Mouse (Mus musculus): Measurements from ENCODE around the gene Mfsd6l. TPM values are rescaled to one million over a fixed set of nuclear protein-coding genes. Genes with fewer than 3 reads are reported as not detected.
A peak's percentile ranks its signal among the peaks of the same experiment; 100 is the strongest.

Mfsd6l gene
- total and polyA plus RNA-seq, 3 experiments: 0.04 TPM; not detected in 2

DNA sequence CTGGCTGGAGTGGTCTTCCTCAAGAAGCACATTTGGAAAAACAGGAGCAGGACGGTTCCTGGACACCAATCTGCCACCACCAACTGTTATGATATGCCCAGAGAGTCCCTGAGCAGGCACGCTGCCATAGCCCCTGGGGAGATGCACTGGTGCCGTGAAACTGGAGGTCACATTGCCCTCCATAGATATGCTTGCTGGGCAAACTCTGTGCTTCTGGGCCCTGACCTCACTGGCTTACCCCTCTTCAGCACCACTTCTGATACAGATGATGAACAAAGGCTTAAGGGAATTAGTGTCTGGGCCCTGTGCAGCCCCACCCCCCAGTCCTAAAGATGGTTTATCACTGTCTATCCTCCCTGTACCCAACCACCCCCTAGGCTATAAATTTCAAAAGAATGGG, 37.3 kb downstream of the Mfsd6l start:
- H3K27me3 ChIP-seq (ENCODE audit: control insufficient read depth in 1 of 2, insufficient read depth in 2 of 2, low read length in 2 of 2): peaks cover 2 to 3% of the 10 kb centered on the region in 2 experiments; a peak in 3 of 4 replicates
- no peak for DNase-seq (ENCODE audit: low read depth, low spot score)
- H3K9me3 ChIP-seq (replicated peaks; ENCODE audit: insufficient read depth, low read length): no peaks in the 10 kb centered on the region
- no peaks in the 10 kb centered on the region for H3K79me2 ChIP-seq (ENCODE audit: control insufficient read depth, insufficient read depth, low read length, poor library complexity)
- H3K36me3 ChIP-seq (ENCODE audit: control insufficient read depth in 1 of 2, insufficient read depth in 2 of 2, low read length in 2 of 2): no peaks in the 10 kb centered on the region
- H3K9ac ChIP-seq (ENCODE audit: control insufficient read depth, low read depth, low read length, poor library complexity, severe bottlenecking): no peak overlapping the region
- H3K4me1 ChIP-seq (ENCODE audit: control insufficient read depth in 1 of 2, insufficient read depth in 2 of 2, low read length in 2 of 2): 0 out of 4 replicates have a peak, but pooled peaks cover 0 to 3% of the 10 kb centered on the region in 2 experiments
- no peak overlapping the region for H3K27ac ChIP-seq (ENCODE audit: control insufficient read depth, low read depth, low read length)
- TF ChIP-seq JUND (IDR thresholded peaks at IDR 0.05; ENCODE audit: low read depth, low read length): no peak
- no peak for TF ChIP-seq UBTF (IDR thresholded peaks at IDR 0.05; ENCODE audit: borderline replicate concordance, insufficient read depth, low read depth, low read length)
- no peak for TF ChIP-seq TCF12 (IDR thresholded peaks at IDR 0.05; ENCODE audit: low read depth, low read length)
- TF ChIP-seq BHLHE40 (IDR thresholded peaks at IDR 0.05; ENCODE audit: borderline replicate concordance, low read depth, low read length): no peak
- no peak for TF ChIP-seq RAD21 (IDR thresholded peaks at IDR 0.05; ENCODE audit: low read depth, low read length)
- TF ChIP-seq MEF2A (IDR thresholded peaks at IDR 0.05; ENCODE audit: extremely low read depth, insufficient replicate concordance, low read depth, low read length, poor library complexity, severe bottlenecking): no peak
- TF ChIP-seq ZNF384 (IDR thresholded peaks at IDR 0.05; ENCODE audit: low read depth, low read length): no peak
- TF ChIP-seq CHD2 (IDR thresholded peaks at IDR 0.05; ENCODE audit: low read length): no peak
- TF ChIP-seq SIN3A (IDR thresholded peaks at IDR 0.05; ENCODE audit: low read length): no peak
- TF ChIP-seq USF2 (IDR thresholded peaks at IDR 0.05; ENCODE audit: borderline replicate concordance in 1 of 2, insufficient read depth in 1 of 2, low read depth in 1 of 2, low read length in 2 of 2): no peak
- TF ChIP-seq SMC3 (IDR thresholded peaks at IDR 0.05; ENCODE audit: low read depth, low read length): no peak
- no peak for TF ChIP-seq HCFC1 (IDR thresholded peaks at IDR 0.05; ENCODE audit: low read depth, low read length)
- TF ChIP-seq MAX (IDR thresholded peaks at IDR 0.05; ENCODE audit: low read length): no peak
- TF ChIP-seq USF1 (IDR thresholded peaks at IDR 0.05; ENCODE audit: low read depth, low read length): no peak
- no peak for TF ChIP-seq TAL1 (IDR thresholded peaks at IDR 0.05; ENCODE audit: low read length)
- no peak for TF ChIP-seq MAZ (IDR thresholded peaks at IDR 0.05; ENCODE audit: low read depth, low read length)
- H3K4me3 ChIP-seq (ENCODE audit: control insufficient read depth in 1 of 2, insufficient read depth in 1 of 2, low read depth in 2 of 2, low read length in 2 of 2): no peak overlapping the region

DNA sequence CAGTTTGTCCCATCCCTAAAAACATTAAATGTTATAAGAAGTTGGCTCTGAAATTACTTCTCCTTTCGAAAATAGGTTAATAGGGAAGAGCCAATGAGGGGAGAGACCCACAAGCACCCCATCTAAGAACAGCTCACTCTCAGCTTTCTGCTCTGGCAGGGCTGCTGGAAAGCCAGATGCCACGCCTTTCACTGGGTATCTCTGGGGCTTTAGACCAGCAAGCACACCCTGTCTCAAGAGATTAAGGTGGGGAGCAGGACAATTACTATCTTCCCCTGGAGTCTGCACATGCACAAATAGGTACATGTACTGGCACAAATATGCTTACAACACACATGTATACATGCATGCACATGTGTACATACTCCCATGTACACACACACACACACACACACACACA, 41.9 kb downstream of the Mfsd6l start:
- Histone ChIP-seq H3K36me3 (ENCODE audit: control insufficient read depth in 1 of 2, insufficient read depth in 2 of 2, low read length in 2 of 2) (no peaks in the 10 kb centered on the region), H3K4me1 (ENCODE audit: control insufficient read depth in 1 of 2, insufficient read depth in 2 of 2, low read length in 2 of 2) (peaks cover 0 to 4% of the 10 kb centered on the region in 2 experiments; a peak in 1 of 4 replicates), H3K79me2 (ENCODE audit: control insufficient read depth, insufficient read depth, low read length, poor library complexity) (no peaks in the 10 kb centered on the region), H3K27ac (ENCODE audit: control insufficient read depth, low read depth, low read length) (no peak overlapping the region), H3K4me3 (ENCODE audit: control insufficient read depth in 1 of 2, insufficient read depth in 1 of 2, low read depth in 2 of 2, low read length in 2 of 2) (no peak overlapping the region), H3K27me3 (ENCODE audit: control insufficient read depth in 1 of 2, insufficient read depth in 2 of 2, low read length in 2 of 2) (peaks cover 0 to 2% of the 10 kb centered on the region in 2 experiments; a peak in 2 of 4 replicates), H3K9me3 (replicated peaks; ENCODE audit: insufficient read depth, low read length) (no peaks in the 10 kb centered on the region), H3K9ac (ENCODE audit: control insufficient read depth, low read depth, low read length, poor library complexity, severe bottlenecking) (no peak overlapping the region)
- peak; percentile 68 for DNase-seq (ENCODE audit: low read depth, low spot score)
- TF ChIP-seq TAL1 (IDR thresholded peaks at IDR 0.05; ENCODE audit: low read length): no peak
- TF ChIP-seq UBTF (IDR thresholded peaks at IDR 0.05; ENCODE audit: borderline replicate concordance, insufficient read depth, low read depth, low read length): no peak
- no peak for TF ChIP-seq TCF12 (IDR thresholded peaks at IDR 0.05; ENCODE audit: low read depth, low read length)
- no peak for TF ChIP-seq ZKSCAN1 (IDR thresholded peaks at IDR 0.05; ENCODE audit: low read depth, low read length)
- no peak for TF ChIP-seq E2F4 (IDR thresholded peaks at IDR 0.05; ENCODE audit: borderline replicate concordance, low read depth, low read length)

Data from MEL (cell line).